Mouse (Mus musculus) heart, postnatal 0 days (tissue): ENCODE measurements at regions not wholly inside any gene's neighbourhood (a gene's known extent, or its start where the extent isn't known, plus 50 kb on each side); places are given as distances from the start of the nearest gene placed in this dataset.

Source experiments
- CTCF ChIP-seq: IDR thresholded peaks from 2 replicates; pipeline ENCODE4 v1.5.1; 2016; ENCODE audit warnings: antibody characterized with exemption, control low read depth, low read depth
- EP300 ChIP-seq: IDR thresholded peaks from 2 replicates; pipeline ENCODE4 v1.6.1; 2016; ENCODE audit warnings: antibody characterized with exemption, low read depth

GRCm38 (mm10) chr1:23168504-23168903 lies 66.5 kb upstream of the 4933415F23Rik start:
- TF ChIP-seq CTCF (peak; percentile 39), EP300 (no peak)
